Mouse (Mus musculus): ENCODE measurements at regions not wholly inside any gene's neighbourhood (a gene's known extent, or its start where the extent isn't known, plus 50 kb on each side); places are given as distances from the start of the nearest gene placed in this dataset.

GRCm38 (mm10) chr11:82588744-82589143 lies 175.4 kb downstream of the Cct6b start:
- Histone ChIP-seq H3K4me3 (replicated peaks) (no peak overlapping the region), H3K27ac (replicated peaks) (no peak overlapping the region), H3K27me3 (replicated peaks) (no peaks in the 10 kb centered on the region), H3K4me2 (no peak overlapping the region), H3K9me3 (replicated peaks) (no peaks in the 10 kb centered on the region), H3K9ac (replicated peaks) (no peak overlapping the region), H3K36me3 (no peaks in the 10 kb centered on the region), H3K4me1 (no peaks in the 10 kb centered on the region)
- ATAC-seq (ENCODE audit: low FRiP score), result no peak
- 91% methylated on average over 5 of the region's 5 CpGs for WGBS

GRCm38 (mm10) chr11:82579841-82580415 lies 184.2 kb downstream of the Cct6b start:
- no peak overlapping the region; the same call in 1 of the 2 replicates for H3K4me2 ChIP-seq
- no peak overlapping the region for H3K9ac ChIP-seq (replicated peaks)
- WGBS, result 6% methylated on average over 7 of the region's 7 CpGs
- peaks cover 36% of the 10 kb centered on the region for H3K27me3 ChIP-seq (replicated peaks)
- no peak overlapping the region for H3K4me3 ChIP-seq (replicated peaks)
- H3K36me3 ChIP-seq, result no peaks in the 10 kb centered on the region
- ATAC-seq (ENCODE audit: low FRiP score), result peak; percentile 66; the same call in 1 of the 2 replicates
- H3K4me1 ChIP-seq, result peaks cover 14% of the 10 kb centered on the region
- peak overlapping the region; percentile 64 for H3K27ac ChIP-seq (replicated peaks)
- no peaks in the 10 kb centered on the region for H3K9me3 ChIP-seq (replicated peaks)

- 60% methylated on average over 3 of the region's 3 CpGs for WGBS
- H3K27ac ChIP-seq (replicated peaks), result no peak overlapping the region
- H3K36me3 ChIP-seq, result no peaks in the 10 kb centered on the region
- peaks cover 52% of the 10 kb centered on the region for H3K27me3 ChIP-seq (replicated peaks)
- no peak overlapping the region for H3K4me3 ChIP-seq (replicated peaks)
- ATAC-seq (ENCODE audit: low FRiP score), result no peak
- H3K4me1 ChIP-seq, result peaks cover 15% of the 10 kb centered on the region
- no peaks in the 10 kb centered on the region for H3K9me3 ChIP-seq (replicated peaks)
- H3K9ac ChIP-seq (replicated peaks), result no peak overlapping the region
- no peak overlapping the region for H3K4me2 ChIP-seq
These were observed 187.3 kb downstream of the Tmem132e start for GRCm38 (mm10) chr11:82576019-82576418.

DNA sequence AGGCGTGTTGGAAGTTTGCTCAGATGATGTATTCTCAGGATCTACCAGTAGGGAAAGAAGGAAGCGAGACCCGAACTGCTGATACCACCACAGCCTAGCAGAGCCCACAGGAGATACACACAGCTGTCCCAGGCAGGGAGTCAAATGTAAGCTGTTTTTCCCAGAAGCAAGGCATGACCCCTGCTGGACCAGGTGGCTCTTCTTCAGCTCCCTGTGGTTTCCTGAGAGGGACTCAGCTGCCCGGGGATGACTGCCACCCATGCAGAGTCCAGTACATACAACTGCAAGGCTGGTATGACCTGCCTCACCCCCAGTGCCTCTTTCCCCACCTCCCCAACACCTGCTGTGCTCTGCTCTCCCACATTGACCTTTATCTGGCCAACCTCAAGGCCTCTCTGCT lies 184.4 kb downstream of the Tmem132e start:
- Histone ChIP-seq H3K4me3 (replicated peaks) (no peak overlapping the region), H3K9ac (replicated peaks) (no peak overlapping the region), H3K4me1 (peaks cover 21% of the 10 kb centered on the region), H3K27ac (replicated peaks) (no peak overlapping the region), H3K4me2 (no peak overlapping the region), H3K9me3 (replicated peaks) (no peaks in the 10 kb centered on the region), H3K27me3 (replicated peaks) (peaks cover 43% of the 10 kb centered on the region), H3K36me3 (no peaks in the 10 kb centered on the region)
- ATAC-seq (ENCODE audit: low FRiP score), result no peak
- WGBS, result 79% methylated on average over 4 of the region's 4 CpGs

GRCm38 (mm10) chr11:82571525-82571924 lies 182.8 kb downstream of the Tmem132e start:
- no peak for ATAC-seq (ENCODE audit: low FRiP score)
- Histone ChIP-seq H3K9me3 (replicated peaks) (no peaks in the 10 kb centered on the region), H3K27ac (replicated peaks) (no peak overlapping the region), H3K4me1 (peaks cover 37% of the 10 kb centered on the region), H3K9ac (replicated peaks) (no peak overlapping the region), H3K4me3 (replicated peaks) (no peak overlapping the region), H3K27me3 (replicated peaks) (peaks cover 31% of the 10 kb centered on the region), H3K36me3 (no peaks in the 10 kb centered on the region), H3K4me2 (no peak overlapping the region)
- WGBS, result 26% methylated on average over 5 of the region's 5 CpGs

DNA sequence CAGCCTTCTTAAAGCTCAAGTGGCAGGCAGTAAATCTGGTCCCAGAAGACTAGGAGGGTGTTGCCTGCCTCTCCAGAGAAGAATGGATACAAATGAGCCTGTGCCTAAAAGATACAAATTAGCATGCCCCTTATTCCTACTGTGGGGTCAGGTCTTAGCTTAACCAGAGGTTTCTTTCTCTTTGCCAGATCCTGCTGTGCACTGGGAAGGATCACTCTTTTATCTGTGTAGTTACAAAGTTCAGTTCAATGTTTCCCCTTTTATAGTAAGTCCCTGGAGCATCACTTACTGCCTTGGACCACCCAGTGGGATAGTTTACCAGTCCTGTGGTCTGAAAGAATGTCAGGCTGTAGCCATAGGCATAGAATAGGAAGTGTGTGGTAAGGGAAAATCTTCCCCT lies 181.1 kb downstream of the Tmem132e start:
- no peak overlapping the region for H3K9ac ChIP-seq (replicated peaks)
- no peak for ATAC-seq (ENCODE audit: low FRiP score)
- H3K4me2 ChIP-seq, result no peak overlapping the region
- H3K36me3 ChIP-seq, result no peaks in the 10 kb centered on the region
- H3K4me3 ChIP-seq (replicated peaks), result no peak overlapping the region
- H3K4me1 ChIP-seq, result peaks cover 54% of the 10 kb centered on the region
- no peaks in the 10 kb centered on the region for H3K9me3 ChIP-seq (replicated peaks)
- H3K27ac ChIP-seq (replicated peaks), result no peak overlapping the region
- H3K27me3 ChIP-seq (replicated peaks), result peaks cover 16% of the 10 kb centered on the region

DNA sequence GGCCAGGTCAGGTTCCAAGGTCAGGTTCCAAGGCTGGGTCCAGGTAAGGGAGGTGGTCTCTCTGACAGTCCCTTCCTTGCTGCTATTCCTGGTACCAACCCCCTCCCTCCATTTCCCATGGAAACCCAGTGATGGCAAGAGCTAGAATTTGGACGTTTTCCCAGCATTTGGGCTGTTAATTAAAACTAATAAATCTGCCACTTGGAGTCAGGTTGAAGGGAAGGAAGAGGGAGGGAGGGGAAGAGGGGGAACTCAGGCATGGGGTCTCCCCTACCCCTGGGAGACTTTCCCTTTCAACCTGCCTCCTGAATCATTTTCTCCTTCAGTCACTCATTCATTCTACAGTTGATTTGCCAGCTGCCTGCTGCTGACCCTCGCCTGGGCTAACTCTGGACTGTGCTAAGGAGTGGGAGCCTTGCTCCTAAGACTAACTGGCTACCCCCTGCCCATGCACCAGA lies 179.5 kb downstream of the Tmem132e start:
- Histone ChIP-seq H3K9me3 (replicated peaks) (no peaks in the 10 kb centered on the region), H3K9ac (replicated peaks) (no peak overlapping the region), H3K27ac (replicated peaks) (peak overlapping the region; percentile 64; the same call in 1 of the 2 replicates), H3K4me1 (peaks cover 69% of the 10 kb centered on the region), H3K4me3 (replicated peaks) (no peak overlapping the region), H3K36me3 (no peaks in the 10 kb centered on the region), H3K27me3 (replicated peaks) (peaks cover 5% of the 10 kb centered on the region), H3K4me2 (no peak overlapping the region)
- ATAC-seq (ENCODE audit: low FRiP score), result peak; percentile 58
- WGBS, result 14% methylated on average over 2 of the region's 2 CpGs

DNA sequence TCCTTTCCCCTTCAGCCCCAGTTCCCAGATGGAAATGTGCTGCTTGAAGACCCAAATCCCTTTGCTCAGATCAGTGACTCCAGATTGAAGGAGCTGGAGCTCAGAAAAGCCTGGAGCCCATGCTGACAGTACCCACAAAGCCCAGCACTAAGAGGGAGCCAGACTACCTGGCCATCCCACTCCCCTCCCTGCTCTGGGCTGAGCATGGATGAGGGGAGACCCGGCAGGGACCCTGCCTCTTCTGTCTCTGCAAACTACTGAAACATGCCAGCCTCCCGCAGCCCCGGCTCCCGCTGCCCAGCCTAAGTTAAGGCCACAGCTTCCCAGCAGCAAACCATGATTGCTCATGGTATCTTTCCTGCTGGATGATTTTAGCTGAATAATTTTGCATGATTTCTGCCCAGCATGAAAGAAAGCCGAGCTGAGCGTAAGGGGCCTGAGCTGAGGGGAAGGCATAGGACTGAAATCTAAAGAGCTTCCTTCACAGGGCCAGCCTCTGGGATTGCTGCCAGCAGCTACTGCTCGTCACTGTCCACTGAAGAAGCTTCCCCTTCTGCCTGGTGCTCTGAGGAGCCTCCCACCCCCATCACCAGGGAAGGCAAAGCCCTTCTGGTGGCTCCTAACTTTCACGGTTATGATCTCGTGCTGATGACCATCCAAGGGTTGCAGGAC lies 178.4 kb downstream of the Tmem132e start:
- Histone ChIP-seq H3K4me2 (no peak overlapping the region), H3K9me3 (replicated peaks) (no peaks in the 10 kb centered on the region), H3K36me3 (no peaks in the 10 kb centered on the region), H3K4me3 (replicated peaks) (no peak overlapping the region), H3K27ac (replicated peaks) (peak overlapping the region; percentile 64), H3K4me1 (peaks cover 69% of the 10 kb centered on the region), H3K27me3 (replicated peaks) (no peaks in the 10 kb centered on the region; the same call in 1 of the 2 replicates), H3K9ac (replicated peaks) (no peak overlapping the region)
- WGBS, result 43% methylated on average over 9 of the region's 9 CpGs
- ATAC-seq (ENCODE audit: low FRiP score), result no peak

DNA sequence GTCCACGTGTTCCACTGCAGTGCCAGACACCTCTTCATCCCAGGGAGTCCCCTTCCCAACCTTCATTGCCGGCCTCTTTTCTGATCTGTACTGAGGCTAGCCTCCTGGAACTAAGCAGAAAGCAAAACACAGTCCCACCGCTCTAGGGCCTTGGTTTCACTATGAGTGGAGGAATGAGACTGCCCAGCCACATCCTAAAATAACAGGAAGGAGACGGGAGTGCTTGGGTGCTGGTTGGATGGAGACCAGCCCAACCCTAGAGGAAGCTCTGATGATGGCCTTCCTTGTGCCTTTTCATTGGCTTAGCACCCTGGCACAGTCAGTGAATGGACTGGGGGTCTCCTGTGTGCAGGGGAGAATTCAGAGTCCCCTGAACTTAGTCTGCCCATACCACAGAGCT lies 177.4 kb downstream of the Tmem132e start:
- H3K9me3 ChIP-seq (replicated peaks), result no peaks in the 10 kb centered on the region
- no peak overlapping the region for H3K4me2 ChIP-seq
- no peak overlapping the region for H3K4me3 ChIP-seq (replicated peaks)
- no peaks in the 10 kb centered on the region; the same call in 1 of the 2 replicates for H3K27me3 ChIP-seq (replicated peaks)
- H3K4me1 ChIP-seq, result peaks cover 68% of the 10 kb centered on the region
- H3K36me3 ChIP-seq, result no peaks in the 10 kb centered on the region
- H3K27ac ChIP-seq (replicated peaks), result no peak overlapping the region
- 62% methylated on average over 4 of the region's 4 CpGs for WGBS
- no peak overlapping the region for H3K9ac ChIP-seq (replicated peaks)
- ATAC-seq (ENCODE audit: low FRiP score), result no peak

DNA sequence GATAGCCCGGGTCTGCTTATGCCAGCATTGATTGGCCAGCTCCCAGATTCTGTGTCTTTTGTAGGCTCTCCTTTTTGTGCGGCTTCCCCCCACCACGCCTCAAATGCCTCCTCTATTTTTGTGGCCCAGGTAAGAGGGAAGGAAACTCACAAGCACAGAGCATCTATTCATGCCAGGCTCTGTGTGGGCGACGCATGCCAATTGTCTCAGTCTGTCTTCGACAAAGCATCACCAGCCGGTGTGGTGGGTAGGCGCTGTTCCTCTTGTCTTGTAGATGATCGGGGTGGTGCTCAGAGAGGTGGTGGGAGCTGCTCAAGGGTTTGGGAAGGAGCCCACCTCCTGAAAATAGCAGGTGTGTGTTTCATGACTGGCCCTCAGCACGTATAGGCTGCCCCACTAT lies 175.5 kb downstream of the Tmem132e start:
- Histone ChIP-seq H3K27me3 (replicated peaks) (no peaks in the 10 kb centered on the region; the same call in 1 of the 2 replicates), H3K27ac (replicated peaks) (no peak overlapping the region; the same call in 1 of the 2 replicates), H3K4me3 (replicated peaks) (no peak overlapping the region), H3K4me1 (peaks cover 58% of the 10 kb centered on the region), H3K9ac (replicated peaks) (no peak overlapping the region), H3K4me2 (no peak overlapping the region), H3K36me3 (no peaks in the 10 kb centered on the region), H3K9me3 (replicated peaks) (no peaks in the 10 kb centered on the region)
- ATAC-seq (ENCODE audit: low FRiP score), result no peak
- 71% methylated on average over 10 of the region's 10 CpGs for WGBS

DNA sequence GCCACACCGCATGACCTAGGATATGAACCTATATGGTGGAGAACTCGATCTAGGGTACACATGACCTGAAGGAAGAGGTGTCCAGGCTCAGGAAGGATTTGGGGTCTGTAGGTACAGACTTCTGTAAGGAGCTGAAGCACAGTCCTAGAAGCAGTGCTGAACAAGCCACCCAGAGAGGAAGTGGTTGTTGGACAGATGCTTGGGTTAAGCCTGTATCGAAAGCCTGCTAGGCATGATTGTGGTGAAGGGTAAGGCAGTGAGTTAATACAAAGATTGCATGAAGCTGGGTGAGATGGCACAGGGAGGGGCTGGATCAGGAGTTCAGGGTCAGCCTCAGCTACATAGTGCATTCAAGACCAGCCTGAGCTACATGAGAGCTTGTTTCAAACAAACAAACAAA lies 153.3 kb downstream of the Tmem132e start:
- Histone ChIP-seq H3K9ac (replicated peaks) (no peak overlapping the region), H3K4me1 (no peaks in the 10 kb centered on the region; the same call in 1 of the 2 replicates), H3K9me3 (replicated peaks) (no peaks in the 10 kb centered on the region), H3K4me3 (replicated peaks) (no peak overlapping the region), H3K27me3 (replicated peaks) (no peaks in the 10 kb centered on the region), H3K36me3 (no peaks in the 10 kb centered on the region), H3K27ac (replicated peaks) (no peak overlapping the region), H3K4me2 (no peak overlapping the region)
- ATAC-seq (ENCODE audit: low FRiP score), result no peak
- 74% methylated on average over 3 of the region's 3 CpGs for WGBS

DNA sequence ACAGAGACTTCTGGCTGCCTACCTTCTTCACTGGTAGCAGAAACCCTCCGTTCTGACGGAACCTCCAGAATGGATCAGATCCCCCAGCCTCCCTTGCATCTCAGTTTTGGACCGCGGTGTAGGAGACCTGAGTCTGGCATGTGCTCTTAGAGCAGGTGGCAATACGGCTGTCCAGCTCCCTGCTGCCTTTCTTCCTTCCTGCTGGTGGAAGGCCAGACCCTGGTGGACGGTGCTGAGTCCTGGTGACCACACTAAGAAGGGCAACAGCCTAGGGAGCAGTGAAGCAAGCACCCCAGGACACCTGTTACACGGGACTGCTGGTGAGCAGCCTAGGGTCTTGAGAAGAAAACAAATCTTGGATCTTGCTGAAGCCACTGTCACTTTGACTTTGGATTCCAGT lies 152.7 kb downstream of the Tmem132e start:
- ATAC-seq (ENCODE audit: low FRiP score), result no peak
- Histone ChIP-seq H3K9me3 (replicated peaks) (no peaks in the 10 kb centered on the region), H3K36me3 (no peaks in the 10 kb centered on the region), H3K27ac (replicated peaks) (no peak overlapping the region), H3K4me2 (no peak overlapping the region), H3K9ac (replicated peaks) (no peak overlapping the region), H3K4me3 (replicated peaks) (no peak overlapping the region), H3K4me1 (no peaks in the 10 kb centered on the region; the same call in 1 of the 2 replicates), H3K27me3 (replicated peaks) (no peaks in the 10 kb centered on the region)
- 91% methylated on average over 7 of the region's 7 CpGs for WGBS

Measured in neural tube, embryonic 15.5 days (tissue).